In genomic region chr2:36101866-36102558, GRCm38 (mm10) we compare ENCODE assay signal across 11 mouse cellular contexts. TPM values are rescaled to one million over a fixed set of nuclear protein-coding genes. Genes with fewer than 3 reads are reported as not detected.
A peak's percentile ranks its signal among the peaks of the same experiment; 100 is the strongest.
DNase-seq lines count a peak whose midpoint lies in the region; ATAC-seq and TF ChIP-seq lines count a peak whose summit lies in the region.
"Had no signal": no experiment of that assay in that cellular context is flagged by ENCODE, and none has a peak within 500 bp of the region (broad histone marks: within the 10 kb centered on the region; RNA-seq: fewer than 3 reads in every experiment).

No protein-coding gene starts in this region.

- no peak for DNase-seq in kidney, postnatal 0 days (ENCODE audit: low spot score)
- DNase-seq in kidney, postnatal 10 days = no peak
- DNase-seq in intestine, embryonic 14.5 days (ENCODE audit: low spot score) = peak; percentile 76
- peak; percentile 53 for DNase-seq in neural tube, embryonic 11.5 days (ENCODE audit: low spot score)

- 8% methylated on average over 28 of the region's 28 CpGs for WGBS in kidney, postnatal 0 days
- 9% methylated on average over 28 of the region's 28 CpGs for WGBS in embryonic facial prominence, embryonic 15.5 days
- 4% methylated on average over 28 of the region's 28 CpGs for WGBS in intestine, embryonic 14.5 days
- WGBS in neural tube, embryonic 11.5 days = 2% methylated on average over 28 of the region's 28 CpGs

- no peaks in the 10 kb centered on the region for H3K36me3 ChIP-seq in kidney, postnatal 0 days (ENCODE audit: insufficient read depth, low read length)
- H3K36me3 ChIP-seq in embryonic facial prominence, embryonic 15.5 days = no peaks in the 10 kb centered on the region
- H3K36me3 ChIP-seq in intestine, embryonic 14.5 days (ENCODE audit: control insufficient read depth, insufficient read depth, low read length) = no peaks in the 10 kb centered on the region
- no peaks in the 10 kb centered on the region for H3K36me3 ChIP-seq in neural tube, embryonic 11.5 days (ENCODE audit: control insufficient read depth, insufficient read depth, low read length)

- H3K4me3 ChIP-seq in kidney, postnatal 0 days (replicated peaks; ENCODE audit: low read depth, low read length) = peak overlapping the region; percentile 16; the same call in 1 of the 2 replicates
- peak overlapping the region; percentile 55 for H3K4me3 ChIP-seq in embryonic facial prominence, embryonic 15.5 days (replicated peaks)
- peak overlapping the region; percentile 12; the same call in 1 of the 2 replicates for H3K4me3 ChIP-seq in intestine, embryonic 14.5 days (ENCODE audit: low read depth, low read length)
- no peak overlapping the region for H3K4me3 ChIP-seq in neural tube, embryonic 11.5 days (ENCODE audit: low read depth, low read length)

- peaks cover 86% of the 10 kb centered on the region for H3K27me3 ChIP-seq in kidney, postnatal 0 days (ENCODE audit: insufficient read depth, low read length)
- peaks cover 93% of the 10 kb centered on the region for H3K27me3 ChIP-seq in embryonic facial prominence, embryonic 15.5 days
- peaks cover 100% of the 10 kb centered on the region for H3K27me3 ChIP-seq in intestine, embryonic 14.5 days (replicated peaks; ENCODE audit: control insufficient read depth, insufficient read depth, low read length)
- peaks cover 100% of the 10 kb centered on the region for H3K27me3 ChIP-seq in neural tube, embryonic 11.5 days (ENCODE audit: control insufficient read depth, insufficient read depth, low read length)

- peak; percentile 5; the same call in 1 of the 2 replicates for ATAC-seq in kidney, postnatal 0 days (replicated peaks; ENCODE audit: low FRiP score, low read depth)
- no peak for ATAC-seq in embryonic facial prominence, embryonic 15.5 days (ENCODE audit: insufficient number of reproducible peaks, low FRiP score, low TSS enrichment, low read depth)
- ATAC-seq in intestine, embryonic 14.5 days (replicated peaks; ENCODE audit: low FRiP score, low TSS enrichment, low read depth) = no peak
- 0 out of 2 replicates have a peak, but pooled peaks have one; percentile 9 for ATAC-seq in neural tube, embryonic 11.5 days (ENCODE audit: insufficient read depth, low FRiP score, low TSS enrichment)
- ATAC-seq in frontal cortex, adult (ENCODE audit: low TSS enrichment) = no peak
- ATAC-seq in activated CD4-positive, CD25-positive, alpha-beta regulatory T cell, adult 4 months = no peak
- no peak for ATAC-seq in granulocyte monocyte progenitor cell, adult 5-6 weeks (replicated peaks; ENCODE audit: poor library complexity, severe bottlenecking)
- ATAC-seq: Patski had no signal

- H3K9ac ChIP-seq in kidney, postnatal 0 days (ENCODE audit: low read depth, low read length) = 0 out of 2 replicates have a peak overlapping the region, but pooled peaks have one; percentile 5
- no peak overlapping the region for H3K9ac ChIP-seq in embryonic facial prominence, embryonic 15.5 days
- no peak overlapping the region for H3K9ac ChIP-seq in intestine, embryonic 14.5 days (ENCODE audit: low read length)
- no peak overlapping the region for H3K9ac ChIP-seq in neural tube, embryonic 11.5 days (ENCODE audit: low read length)

- TF ChIP-seq CTCF in kidney, postnatal 0 days (IDR thresholded peaks at IDR 0.05; ENCODE audit: low read depth) = no peak

- H3K4me1 ChIP-seq in kidney, postnatal 0 days (replicated peaks; ENCODE audit: insufficient read depth, low read length) = peaks cover 9% of the 10 kb centered on the region; the same call in 1 of the 2 replicates
- H3K4me1 ChIP-seq in embryonic facial prominence, embryonic 15.5 days = peaks cover 53% of the 10 kb centered on the region
- peaks cover 6% of the 10 kb centered on the region for H3K4me1 ChIP-seq in intestine, embryonic 14.5 days (replicated peaks; ENCODE audit: control insufficient read depth, insufficient read depth, low read length)
- peaks cover 15% of the 10 kb centered on the region; the same call in 1 of the 2 replicates for H3K4me1 ChIP-seq in neural tube, embryonic 11.5 days (ENCODE audit: control insufficient read depth, insufficient read depth, low read length)

- H3K9me3 ChIP-seq in kidney, postnatal 0 days (replicated peaks; ENCODE audit: low read length) = no peaks in the 10 kb centered on the region
- no peaks in the 10 kb centered on the region for H3K9me3 ChIP-seq in embryonic facial prominence, embryonic 15.5 days (replicated peaks)
- H3K9me3 ChIP-seq in intestine, embryonic 14.5 days (ENCODE audit: control insufficient read depth, low read length) = no peaks in the 10 kb centered on the region
- no peaks in the 10 kb centered on the region for H3K9me3 ChIP-seq in neural tube, embryonic 11.5 days (ENCODE audit: control insufficient read depth, low read length)

- H3K27ac ChIP-seq in kidney, postnatal 0 days = no peak overlapping the region
- H3K27ac ChIP-seq in embryonic facial prominence, embryonic 15.5 days (replicated peaks) = no peak overlapping the region
- H3K27ac ChIP-seq in intestine, embryonic 14.5 days (ENCODE audit: low read depth) = no peak overlapping the region
- no peak overlapping the region for H3K27ac ChIP-seq in neural tube, embryonic 11.5 days (ENCODE audit: low read depth, low read length)

- peak overlapping the region; percentile 39 for H3K4me2 ChIP-seq in kidney, postnatal 0 days (ENCODE audit: low read length)
- peak overlapping the region; percentile 64 for H3K4me2 ChIP-seq in embryonic facial prominence, embryonic 15.5 days (replicated peaks)
- H3K4me2 ChIP-seq in intestine, embryonic 14.5 days (ENCODE audit: low read length) = peak overlapping the region; percentile 30
- H3K4me2 ChIP-seq in neural tube, embryonic 11.5 days (ENCODE audit: low read depth) = no peak overlapping the region

RNA-seq across cellular contexts. Expression of gene Lhx6, which starts 3.2 kb away (rescaled TPM):
- 1.5 and 1.7 TPM in 2 replicates for polyA plus RNA-seq in kidney, postnatal 0 days (2015; fragmentation: Nextera tagmentation; extraction: Ambion mirVana)
- 7.0 and 7.2 TPM in 2 replicates for polyA plus RNA-seq in embryonic facial prominence, embryonic 15.5 days (2015; fragmentation: Nextera tagmentation; extraction: Ambion mirVana)
- 1.5 and 2.0 TPM in 2 replicates for polyA plus RNA-seq in intestine, embryonic 14.5 days (2014; fragmentation: Nextera tagmentation; extraction: Ambion mirVana)
- polyA plus RNA-seq in neural tube, embryonic 11.5 days (2014; fragmentation: Nextera tagmentation; extraction: Ambion mirVana) = 0.72 and 1.5 TPM in 2 replicates
- polyA plus RNA-seq in activated CD4-positive, CD25-positive, alpha-beta regulatory T cell, adult 4 months (2017; shearing (Covaris generic)) = not detected
- total RNA-seq in granulocyte monocyte progenitor cell, adult 5-6 weeks (2014; fragmentation: Nextera tagmentation) = not detected in 2 replicates
- not detected in 2 replicates for total RNA-seq in granulocyte monocyte progenitor cell, adult 5-6 weeks (2017)
- total RNA-seq: hematopoietic stem cell, adult 5-6 weeks had no signal

RNA-seq across cellular contexts. Expression of gene Mrrf, which starts 34.2 kb away (rescaled TPM):
- 25.4 and 28.6 TPM in 2 replicates for polyA plus RNA-seq in kidney, postnatal 0 days (2015; fragmentation: Nextera tagmentation; extraction: Ambion mirVana)
- 21.5 and 29.7 TPM in 2 replicates for polyA plus RNA-seq in embryonic facial prominence, embryonic 15.5 days (2015; fragmentation: Nextera tagmentation; extraction: Ambion mirVana)
- 33.3 and 38.3 TPM in 2 replicates for polyA plus RNA-seq in intestine, embryonic 14.5 days (2014; fragmentation: Nextera tagmentation; extraction: Ambion mirVana)
- polyA plus RNA-seq in neural tube, embryonic 11.5 days (2014; fragmentation: Nextera tagmentation; extraction: Ambion mirVana) = 31.3 and 32.1 TPM in 2 replicates
- polyA plus RNA-seq in activated CD4-positive, CD25-positive, alpha-beta regulatory T cell, adult 4 months (2017; shearing (Covaris generic)) = 10 to 100 TPM in 1 of 2 experiments, 1 to 10 TPM in 1; 9.4 to 16.3 TPM
- total RNA-seq in granulocyte monocyte progenitor cell, adult 5-6 weeks (2014; fragmentation: Nextera tagmentation) = 16.9 and 21.4 TPM in 2 replicates
- 20.4 and 21.7 TPM in 2 replicates for total RNA-seq in granulocyte monocyte progenitor cell, adult 5-6 weeks (2017)

RNA-seq across cellular contexts. Expression of gene Rbm18, which starts 34.6 kb away (rescaled TPM):
- polyA plus RNA-seq in kidney, postnatal 0 days (2015; fragmentation: Nextera tagmentation; extraction: Ambion mirVana) = 59.8 and 62.5 TPM in 2 replicates
- polyA plus RNA-seq in embryonic facial prominence, embryonic 15.5 days (2015; fragmentation: Nextera tagmentation; extraction: Ambion mirVana) = 73.3 and 78.7 TPM in 2 replicates
- polyA plus RNA-seq in intestine, embryonic 14.5 days (2014; fragmentation: Nextera tagmentation; extraction: Ambion mirVana) = 63.3 and 74.0 TPM in 2 replicates
- polyA plus RNA-seq in neural tube, embryonic 11.5 days (2014; fragmentation: Nextera tagmentation; extraction: Ambion mirVana) = 120 and 122 TPM in 2 replicates
- polyA plus RNA-seq in activated CD4-positive, CD25-positive, alpha-beta regulatory T cell, adult 4 months (2017; shearing (Covaris generic)) = 10 to 100 TPM; 47.5 to 55.6 TPM
- total RNA-seq in granulocyte monocyte progenitor cell, adult 5-6 weeks (2014; fragmentation: Nextera tagmentation) = 19.4 and 23.1 TPM in 2 replicates
- total RNA-seq in granulocyte monocyte progenitor cell, adult 5-6 weeks (2017) = 18.6 and 20.1 TPM in 2 replicates

RNA-seq across cellular contexts. Expression of gene Morn5, which starts 52.8 kb away (rescaled TPM):
- 0.27 and 0.62 TPM in 2 replicates for polyA plus RNA-seq in kidney, postnatal 0 days (2015; fragmentation: Nextera tagmentation; extraction: Ambion mirVana)
- polyA plus RNA-seq in embryonic facial prominence, embryonic 15.5 days (2015; fragmentation: Nextera tagmentation; extraction: Ambion mirVana) = 10.6 and 20.2 TPM in 2 replicates
- polyA plus RNA-seq in intestine, embryonic 14.5 days (2014; fragmentation: Nextera tagmentation; extraction: Ambion mirVana) = 0.35 TPM in 1 of 2 replicates, not detected in the other
- 0.84 TPM in 1 of 2 replicates, not detected in the other for polyA plus RNA-seq in neural tube, embryonic 11.5 days (2014; fragmentation: Nextera tagmentation; extraction: Ambion mirVana)
- polyA plus RNA-seq in activated CD4-positive, CD25-positive, alpha-beta regulatory T cell, adult 4 months (2017; shearing (Covaris generic)) = not detected
- total RNA-seq in granulocyte monocyte progenitor cell, adult 5-6 weeks (2014; fragmentation: Nextera tagmentation) = not detected in 2 replicates
- 1.5 TPM in 1 of 2 replicates, not detected in the other for total RNA-seq in granulocyte monocyte progenitor cell, adult 5-6 weeks (2017)
- total RNA-seq: hematopoietic stem cell, adult 5-6 weeks; liver, adult 2 months had no signal
- polyA plus RNA-seq: liver, adult 2 months had no signal

RNA-seq across cellular contexts. Expression of gene Ndufa8, which starts 52.8 kb away (rescaled TPM):
- 383 TPM in 2 replicates for polyA plus RNA-seq in kidney, postnatal 0 days (2015; fragmentation: Nextera tagmentation; extraction: Ambion mirVana)
- 216 and 226 TPM in 2 replicates for polyA plus RNA-seq in embryonic facial prominence, embryonic 15.5 days (2015; fragmentation: Nextera tagmentation; extraction: Ambion mirVana)
- polyA plus RNA-seq in intestine, embryonic 14.5 days (2014; fragmentation: Nextera tagmentation; extraction: Ambion mirVana) = 273 and 289 TPM in 2 replicates
- 208 and 210 TPM in 2 replicates for polyA plus RNA-seq in neural tube, embryonic 11.5 days (2014; fragmentation: Nextera tagmentation; extraction: Ambion mirVana)
- 100 to 1,000 TPM; 194 to 234 TPM for polyA plus RNA-seq in activated CD4-positive, CD25-positive, alpha-beta regulatory T cell, adult 4 months (2017; shearing (Covaris generic))
- 105 and 132 TPM in 2 replicates for total RNA-seq in granulocyte monocyte progenitor cell, adult 5-6 weeks (2014; fragmentation: Nextera tagmentation)
- total RNA-seq in granulocyte monocyte progenitor cell, adult 5-6 weeks (2017) = 38.0 and 58.6 TPM in 2 replicates

Comparison
In these comparisons a context has a peak if more than half of its experiments do, and no peak if none do; other contexts are left out.
1. ATAC-seq: peak in kidney, postnatal 0 days (single experiment) and neural tube, embryonic 11.5 days (single experiment); none in embryonic facial prominence, embryonic 15.5 days (single experiment), intestine, embryonic 14.5 days (single experiment), frontal cortex, adult (single experiment), activated CD4-positive, CD25-positive, alpha-beta regulatory T cell, adult 4 months (single experiment) and granulocyte monocyte progenitor cell, adult 5-6 weeks (single experiment).
2. DNase-seq: peak in intestine, embryonic 14.5 days (single experiment) and neural tube, embryonic 11.5 days (single experiment); none in kidney, postnatal 0 days (single experiment) and kidney, postnatal 10 days (single experiment).